Mouse (Mus musculus): Measurements from ENCODE around the gene Zfp708. TPM values are rescaled to one million over a fixed set of nuclear protein-coding genes. Genes with fewer than 3 reads are reported as not detected.

The Zfp708 gene
- polyA plus RNA-seq, 1 experiment from 2014 or later = 5.7 TPM

GRCm38 (mm10) chr13:67081142-67081713, 16.5 kb downstream of the Zfp708 start:
- 0% methylated on average over 24 of the region's 24 CpGs for WGBS
- Histone ChIP-seq H3K27ac (peak overlapping the region; percentile 93), H3K4me1 (replicated peaks) (peaks cover 9% of the 10 kb centered on the region; the same call in 1 of the 2 replicates), H3K9me3 (peaks cover 18% of the 10 kb centered on the region), H3K4me3 (peak overlapping the region; percentile 78), H3K36me3 (peaks cover 30% of the 10 kb centered on the region), H3K27me3 (ENCODE audit: insufficient read depth, poor library complexity, severe bottlenecking) (no peaks in the 10 kb centered on the region)
- DNase-seq (ENCODE audit: low spot score) = peak; percentile 83

GRCm38 (mm10) chr13:67077244-67077643, 20.5 kb downstream of the Zfp708 start:
- Histone ChIP-seq H3K27ac (no peak overlapping the region), H3K4me1 (replicated peaks) (peaks cover 9% of the 10 kb centered on the region; the same call in 1 of the 2 replicates), H3K36me3 (peaks cover 64% of the 10 kb centered on the region), H3K9me3 (peaks cover 35% of the 10 kb centered on the region), H3K4me3 (no peak overlapping the region), H3K27me3 (ENCODE audit: insufficient read depth, poor library complexity, severe bottlenecking) (no peaks in the 10 kb centered on the region)
- 95% methylated on average over 2 of the region's 2 CpGs for WGBS
- DNase-seq (ENCODE audit: low spot score) = no peak

- Histone ChIP-seq H3K27me3 (ENCODE audit: insufficient read depth, poor library complexity, severe bottlenecking) (no peaks in the 10 kb centered on the region), H3K27ac (no peak overlapping the region), H3K36me3 (peaks cover 94% of the 10 kb centered on the region), H3K9me3 (peaks cover 69% of the 10 kb centered on the region), H3K4me3 (no peak overlapping the region), H3K4me1 (replicated peaks) (no peaks in the 10 kb centered on the region)
- WGBS = 90% methylated on average over 2 of the region's 2 CpGs
- no peak for DNase-seq (ENCODE audit: low spot score)
Measured at GRCm38 (mm10) chr13:67072786-67073185, 25.0 kb downstream of the Zfp708 start.

- Histone ChIP-seq H3K27me3 (ENCODE audit: insufficient read depth, poor library complexity, severe bottlenecking) (no peaks in the 10 kb centered on the region), H3K27ac (no peak overlapping the region), H3K4me3 (no peak overlapping the region), H3K36me3 (peaks cover 39% of the 10 kb centered on the region), H3K9me3 (peaks cover 28% of the 10 kb centered on the region), H3K4me1 (replicated peaks) (peaks cover 2% of the 10 kb centered on the region)
- 84% methylated on average over 8 of the region's 8 CpGs for WGBS
- no peak for DNase-seq (ENCODE audit: low spot score)
Measured at GRCm38 (mm10) chr13:67065386-67065785, 32.4 kb downstream of the Zfp708 start.

- no peak overlapping the region for H3K27ac ChIP-seq
- peaks cover 17% of the 10 kb centered on the region; the same call in 1 of the 2 replicates for H3K9me3 ChIP-seq
- no peaks in the 10 kb centered on the region for H3K27me3 ChIP-seq (ENCODE audit: insufficient read depth, poor library complexity, severe bottlenecking)
- peaks cover 8% of the 10 kb centered on the region for H3K4me1 ChIP-seq (replicated peaks)
- H3K36me3 ChIP-seq = peaks cover 10% of the 10 kb centered on the region; the same call in 1 of the 2 replicates
- H3K4me3 ChIP-seq = no peak overlapping the region
- no peak for DNase-seq (ENCODE audit: low spot score)
- 56% methylated on average over 7 of the region's 7 CpGs for WGBS
Measured at GRCm38 (mm10) chr13:67062427-67062826, 35.3 kb downstream of the Zfp708 start.

GRCm38 (mm10) chr13:67060786-67061358, 36.9 kb downstream of the Zfp708 start, which contains the start of gene Zfp712:
Gene Zfp712, minus strand, starts transcription at chr13:67061170.
- no peaks in the 10 kb centered on the region for H3K27me3 ChIP-seq (ENCODE audit: insufficient read depth, poor library complexity, severe bottlenecking)
- WGBS = under 1% methylated on average over 27 of the region's 27 CpGs
- DNase-seq (ENCODE audit: low spot score) = peak; percentile 89
- peaks cover 16% of the 10 kb centered on the region; the same call in 1 of the 2 replicates for H3K9me3 ChIP-seq
- peaks cover 8% of the 10 kb centered on the region for H3K4me1 ChIP-seq (replicated peaks)
- H3K4me3 ChIP-seq = peak within 1 kb of the TSS; percentile 73
- 0 out of 2 replicates have a peak, but pooled peaks cover 6% of the 10 kb centered on the region for H3K36me3 ChIP-seq
- H3K27ac ChIP-seq = peak within 1 kb of the TSS; percentile 91

- no peak for DNase-seq (ENCODE audit: low spot score)
- H3K36me3 ChIP-seq = 0 out of 2 replicates have a peak, but pooled peaks cover under 1% of the 10 kb centered on the region
- H3K27ac ChIP-seq = peak overlapping the region; percentile 91
- no peaks in the 10 kb centered on the region for H3K27me3 ChIP-seq (ENCODE audit: insufficient read depth, poor library complexity, severe bottlenecking)
- WGBS = 4% methylated on average over 12 of the region's 12 CpGs
- H3K4me1 ChIP-seq (replicated peaks) = peaks cover 8% of the 10 kb centered on the region
- peak overlapping the region; percentile 73 for H3K4me3 ChIP-seq
- H3K9me3 ChIP-seq = peaks cover 22% of the 10 kb centered on the region; the same call in 1 of the 2 replicates
Measured at GRCm38 (mm10) chr13:67060161-67060785, 37.5 kb downstream of the Zfp708 start.

Other genes with a start within 250 kb of the Zfp708 start
- gene Gm10767, start 193.1 kb downstream of the Zfp708 start, polyA plus RNA-seq (2016; fragmentation: Nextera tagmentation; extraction: Ambion mirVana) = 1.1 and 1.5 TPM in 2 replicates
- gene Zfp712, start 36.8 kb downstream of the Zfp708 start, polyA plus RNA-seq (2016; fragmentation: Nextera tagmentation; extraction: Ambion mirVana) = 3.3 and 3.8 TPM in 2 replicates
- 2.3 and 2.8 TPM in 2 replicates for gene Gm28557, start 10.6 kb upstream of the Zfp708 start, polyA plus RNA-seq (2016; fragmentation: Nextera tagmentation; extraction: Ambion mirVana)
- gene Rslcan18, start 18.3 kb upstream of the Zfp708 start, polyA plus RNA-seq (2016; fragmentation: Nextera tagmentation; extraction: Ambion mirVana) = 0.45 TPM in 1 of 2 replicates, not detected in the other
- gene Zfp759, start 23.7 kb upstream of the Zfp708 start, polyA plus RNA-seq (2016; fragmentation: Nextera tagmentation; extraction: Ambion mirVana) = 1.2 and 1.8 TPM in 2 replicates
- gene Rsl1, start 75.2 kb upstream of the Zfp708 start, polyA plus RNA-seq (2016; fragmentation: Nextera tagmentation; extraction: Ambion mirVana) = 5.5 and 6.0 TPM in 2 replicates
- 0.78 and 0.97 TPM in 2 replicates for gene Zfp455, start 96.5 kb upstream of the Zfp708 start, polyA plus RNA-seq (2016; fragmentation: Nextera tagmentation; extraction: Ambion mirVana)
- 1.5 and 2.0 TPM in 2 replicates for gene Zfp458, start 180.5 kb upstream of the Zfp708 start, polyA plus RNA-seq (2016; fragmentation: Nextera tagmentation; extraction: Ambion mirVana)
- gene Zfp457, start 208.5 kb upstream of the Zfp708 start, polyA plus RNA-seq (2016; fragmentation: Nextera tagmentation; extraction: Ambion mirVana) = 0.27 and 0.52 TPM in 2 replicates
- gene Zfp595, start 234.6 kb upstream of the Zfp708 start, polyA plus RNA-seq (2016; fragmentation: Nextera tagmentation; extraction: Ambion mirVana) = 1.1 and 1.5 TPM in 2 replicates